Mouse (Mus musculus) MEL (cell line): ENCODE results near the gene Ust. TPM values are rescaled to one million over a fixed set of nuclear protein-coding genes. Genes with fewer than 3 reads are reported as not detected.

Experiments used
- DNase-seq: peaks from one replicate; pipeline ENCODE4 v3.0.0; 2011; ENCODE audit warnings: low read depth, low spot score
- H3K27ac ChIP-seq: 2 replicates; pipeline ENCODE4 v1.5.1; 2012; ENCODE audit warnings: low read depth, mild to moderate bottlenecking, control low read depth, low read length, moderate library complexity; ENCODE audit not compliant: control insufficient read depth
- H3K27me3 ChIP-seq, 2 experiments: fragments of 150-350 bp in 1 of 2; sonication (generic) in 1 of 2; 2 replicates each; pipeline ENCODE4 v1.6.1; 2012; ENCODE audit warnings: low read length in 2 of 2, mild to moderate bottlenecking in 2 of 2, improper control_type of control experiment in 1 of 2, moderate library complexity in 1 of 2; ENCODE audit not compliant: insufficient read depth in 2 of 2, control insufficient read depth in 1 of 2
- H3K36me3 ChIP-seq, 2 experiments: 2 replicates each; pipeline ENCODE4 v1.6.1; 2012 to 2014; ENCODE audit warnings: low read length in 2 of 2, improper control_type of control experiment in 1 of 2, inconsistent platforms in 1 of 2, mild to moderate bottlenecking in 1 of 2; ENCODE audit not compliant: insufficient read depth in 2 of 2, control insufficient read depth in 1 of 2
- H3K4me1 ChIP-seq, 2 experiments: fragments of 150-350 bp in 1 of 2; sonication (generic) in 1 of 2; 2 replicates each; pipeline ENCODE4 v1.6.1; 2012; ENCODE audit warnings: low read length in 2 of 2, improper control_type of control experiment in 1 of 2, mild to moderate bottlenecking in 1 of 2; ENCODE audit not compliant: insufficient read depth in 2 of 2, control insufficient read depth in 1 of 2
- H3K4me3 ChIP-seq, 2 experiments: fragments of 150-350 bp in 1 of 2; sonication (generic) in 1 of 2; 2 replicates each; pipeline ENCODE4 v1.5.1; 2012; ENCODE audit warnings: low read depth in 2 of 2, low read length in 2 of 2, mild to moderate bottlenecking in 2 of 2, moderate library complexity in 2 of 2, control low read depth in 1 of 2, improper control_type of control experiment in 1 of 2; ENCODE audit not compliant: control insufficient read depth in 1 of 2, insufficient read depth in 1 of 2
- H3K79me2 ChIP-seq: 2 replicates; pipeline ENCODE4 v1.6.1; 2012; ENCODE audit warnings: mild to moderate bottlenecking, low read length, moderate library complexity; ENCODE audit not compliant: control insufficient read depth, poor library complexity, insufficient read depth
- H3K9ac ChIP-seq: 2 replicates; pipeline ENCODE4 v1.6.1; 2012; ENCODE audit warnings: low read depth, mild to moderate bottlenecking, control low read depth, low read length, moderate library complexity; ENCODE audit not compliant: control insufficient read depth, poor library complexity, severe bottlenecking
- H3K9me3 ChIP-seq: fragments of 150-350 bp; sonication (generic); replicated peaks from 2 replicates; pipeline ENCODE4 v1.6.1; 2012; ENCODE audit warnings: mild to moderate bottlenecking, low read length, improper control_type of control experiment, moderate library complexity; ENCODE audit not compliant: insufficient read depth
- BHLHE40 ChIP-seq: IDR thresholded peaks from 2 replicates; pipeline ENCODE4 v1.6.1; 2012; ENCODE audit warnings: low read depth, mild to moderate bottlenecking, inconsistent platforms, low read length, improper control_type of control experiment, borderline replicate concordance
- CHD1 ChIP-seq: IDR thresholded peaks from 2 replicates; pipeline ENCODE4 v1.6.1; 2012; ENCODE audit warnings: low read depth, mild to moderate bottlenecking, inconsistent platforms, low read length, improper control_type of control experiment
- CHD2 ChIP-seq: IDR thresholded peaks from 2 replicates; pipeline ENCODE4 v1.6.1; 2011; ENCODE audit warnings: low read length, improper control_type of control experiment
- CTCF ChIP-seq, 3 experiments: IDR thresholded peaks in 2 of 3; conservative IDR thresholded peaks in 1 of 3; 2 replicates each; pipeline ENCODE4 v1.5.1; 2011 to 2012; ENCODE audit warnings: low read length in 3 of 3, low read depth in 2 of 3, mild to moderate bottlenecking in 2 of 3, improper control_type of control experiment in 1 of 3, inconsistent platforms in 1 of 3, mixed read lengths in 1 of 3, moderate library complexity in 1 of 3; ENCODE audit not compliant: control insufficient read depth in 1 of 3, insufficient read depth in 1 of 3, poor library complexity in 1 of 3, severe bottlenecking in 1 of 3
- ELF1 ChIP-seq: IDR thresholded peaks from 2 replicates; pipeline ENCODE4 v1.6.1; 2014; ENCODE audit warnings: low read depth, mild to moderate bottlenecking, inconsistent platforms, low read length, improper control_type of control experiment, moderate library complexity
- JUND ChIP-seq: IDR thresholded peaks from 2 replicates; pipeline ENCODE4 v1.6.1; 2011; ENCODE audit warnings: low read depth, mild to moderate bottlenecking, improper control_type of control experiment, low read length
- KAT2A ChIP-seq: conservative IDR thresholded peaks from 2 replicates; pipeline ENCODE4 v1.6.1; 2012; ENCODE audit warnings: low read depth, low read length, improper control_type of control experiment, inconsistent platforms
- MAFK ChIP-seq: IDR thresholded peaks from 2 replicates; pipeline ENCODE4 v1.6.1; 2011; ENCODE audit warnings: low read depth, mild to moderate bottlenecking, low read length, improper control_type of control experiment, borderline replicate concordance
- MAZ ChIP-seq: IDR thresholded peaks from 2 replicates; pipeline ENCODE4 v1.6.1; 2012; ENCODE audit warnings: low read depth, mild to moderate bottlenecking, inconsistent platforms, low read length, improper control_type of control experiment
- MXI1 ChIP-seq: IDR thresholded peaks from 2 replicates; pipeline ENCODE4 v1.6.1; 2011; ENCODE audit warnings: mild to moderate bottlenecking, low read depth, low read length, improper control_type of control experiment
- POLR2AphosphoS2 ChIP-seq: IDR thresholded peaks from 2 replicates; pipeline ENCODE4 v1.6.1; 2011; ENCODE audit warnings: low read length, improper control_type of control experiment
- POLR2AphosphoS5 ChIP-seq: IDR thresholded peaks from 2 replicates; pipeline ENCODE4 v1.6.1; 2012; ENCODE audit warnings: low read depth, borderline replicate concordance, mild to moderate bottlenecking, inconsistent platforms, low read length, moderate library complexity, mixed read lengths
- RAD21 ChIP-seq: IDR thresholded peaks from 2 replicates; pipeline ENCODE4 v1.6.1; 2011; ENCODE audit warnings: mild to moderate bottlenecking, low read depth, low read length, improper control_type of control experiment
- TAL1 ChIP-seq: IDR thresholded peaks from 2 replicates; pipeline ENCODE4 v1.6.1; 2012; ENCODE audit warnings: mild to moderate bottlenecking, inconsistent platforms, low read length, moderate library complexity, mixed read lengths
- TBP ChIP-seq: IDR thresholded peaks from 2 replicates; pipeline ENCODE4 v1.8.0; 2011; ENCODE audit warnings: low read depth, low read length, improper control_type of control experiment
- TCF12 ChIP-seq: IDR thresholded peaks from 2 replicates; pipeline ENCODE4 v1.6.1; 2014; ENCODE audit warnings: low read depth, mild to moderate bottlenecking, inconsistent platforms, low read length, improper control_type of control experiment, moderate library complexity
- ZKSCAN1 ChIP-seq: IDR thresholded peaks from 2 replicates; pipeline ENCODE4 v1.6.1; 2012; ENCODE audit warnings: low read depth, mild to moderate bottlenecking, inconsistent platforms, low read length, improper control_type of control experiment, moderate library complexity
- polyA plus RNA-seq, 2 experiments: library from polyadenylated mRNA; stranded (reverse) in 1 of 2; unstranded in 1 of 2; fragments of >175 nt in 1 of 2; fragments of >200 nt in 1 of 2; gene quantifications; 2 replicates each; pipeline versions ENCODE4 v1.2.1 to v1.2.4; 2012; ENCODE audit warnings: low replicate concordance in 2 of 2, low read depth in 1 of 2; ENCODE audit not compliant: insufficient read length in 2 of 2, insufficient read depth in 1 of 2, missing spikeins in 1 of 2
- total RNA-seq: library from RNA; depleted of rRNA; stranded (reverse); fragments of 300-350 nt; gene quantifications from 2 replicates; pipeline ENCODE4 v1.2.3, GENCODE M21; 2012

The Ust gene
- total and polyA plus RNA-seq, 3 experiments = not detected

- DNase-seq = no peak
- Histone ChIP-seq H3K36me3 (no peaks in the 10 kb centered on the region), H3K9me3 (no peaks in the 10 kb centered on the region), H3K27me3 (no peaks in the 10 kb centered on the region), H3K4me3 (no peak overlapping the region), H3K9ac (no peak overlapping the region), H3K79me2 (no peaks in the 10 kb centered on the region), H3K27ac (no peak overlapping the region), H3K4me1 (no peaks in the 10 kb centered on the region)
- TF ChIP-seq ELF1 (no peak), ZKSCAN1 (no peak), MXI1 (no peak), JUND (no peak), MAZ (no peak), TBP (no peak), KAT2A (no peak), MAFK (no peak), BHLHE40 (no peak)
These were observed 127.3 kb downstream of the Ust start for GRCm38 (mm10) chr10:8391264-8391748.

DNA sequence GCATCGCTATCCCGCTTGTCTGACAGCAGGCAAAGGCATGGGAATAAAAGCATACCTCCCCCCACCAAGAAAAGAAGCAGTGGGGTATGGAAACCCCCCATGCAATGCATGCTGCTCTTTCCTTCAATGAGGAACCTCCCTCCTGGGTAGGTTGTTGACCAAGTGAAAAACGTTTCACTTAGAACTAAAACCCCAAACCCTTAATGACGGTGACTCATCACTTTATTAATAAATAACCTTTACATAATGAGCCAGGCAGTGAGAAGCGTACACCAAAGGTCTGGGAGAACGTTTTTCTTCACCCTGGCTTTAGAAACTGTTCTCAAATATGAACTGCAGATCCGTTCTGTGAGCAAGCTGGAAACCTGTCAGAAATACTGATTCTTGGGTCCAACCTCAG is 130.4 kb downstream of the Ust start:
- H3K79me2 ChIP-seq = no peaks in the 10 kb centered on the region
- DNase-seq = no peak
- TF ChIP-seq TBP = no peak
- no peak for TF ChIP-seq POLR2AphosphoS2
- TF ChIP-seq TCF12 = no peak
- TF ChIP-seq CTCF (IDR thresholded peaks at IDR 0.05 in 2 of 3, conservative IDR thresholded peaks at IDR 0.05 in 1 of 3; ENCODE audit: control insufficient read depth in 1 of 3, insufficient read depth in 1 of 3, low read depth in 2 of 3, low read length in 3 of 3, poor library complexity in 1 of 3, severe bottlenecking in 1 of 3) = no peak
- TF ChIP-seq CHD2 = no peak
- no peak for TF ChIP-seq RAD21
- H3K4me1 ChIP-seq = no peaks in the 10 kb centered on the region
- no peaks in the 10 kb centered on the region for H3K27me3 ChIP-seq
- H3K4me3 ChIP-seq = no peak overlapping the region
- H3K9ac ChIP-seq = no peak overlapping the region
- no peaks in the 10 kb centered on the region for H3K36me3 ChIP-seq
- no peaks in the 10 kb centered on the region for H3K9me3 ChIP-seq
- H3K27ac ChIP-seq = no peak overlapping the region

DNA sequence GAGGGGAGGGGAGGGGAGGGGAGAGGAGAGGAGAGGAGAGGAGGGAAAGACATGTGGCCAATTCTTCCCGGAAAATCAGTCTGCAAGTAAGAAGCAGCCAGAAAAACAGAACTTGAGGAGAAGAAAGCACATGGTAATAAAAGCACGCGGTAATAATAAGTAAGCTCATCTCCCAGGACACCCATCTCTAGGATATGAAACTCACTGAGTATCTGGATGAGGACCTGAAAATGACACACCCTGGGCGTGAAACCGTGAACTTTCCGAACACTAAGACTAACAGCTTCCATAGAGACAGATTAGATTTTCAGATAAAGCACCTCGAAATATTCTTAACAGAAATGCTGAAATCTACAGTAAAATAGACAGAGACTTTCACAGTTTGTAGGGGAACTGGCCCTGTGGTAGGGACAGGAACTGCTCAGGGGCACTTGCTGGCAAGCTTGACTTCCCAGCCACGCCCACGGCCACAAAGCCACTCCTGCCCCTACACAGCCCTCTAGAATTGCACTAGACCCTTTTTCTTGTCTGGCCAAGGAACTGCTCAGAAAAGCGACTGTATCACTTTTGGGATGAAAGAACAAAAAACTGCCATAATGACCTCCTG is 148.6 kb downstream of the Ust start:
- H3K36me3 ChIP-seq = no peaks in the 10 kb centered on the region
- no peak overlapping the region for H3K9ac ChIP-seq
- no peaks in the 10 kb centered on the region for H3K27me3 ChIP-seq
- no peak overlapping the region for H3K4me3 ChIP-seq
- TF ChIP-seq MAFK = no peak
- TF ChIP-seq TAL1 = no peak
- no peak for TF ChIP-seq CHD1
- TF ChIP-seq MXI1 = no peak
- TF ChIP-seq POLR2AphosphoS5 = no peak
- no peaks in the 10 kb centered on the region for H3K9me3 ChIP-seq
- H3K79me2 ChIP-seq = no peaks in the 10 kb centered on the region
- DNase-seq = no peak
- no peak overlapping the region for H3K27ac ChIP-seq
- H3K4me1 ChIP-seq = no peaks in the 10 kb centered on the region
